Mouse (Mus musculus) C2C12 (cell line): ENCODE measurements around the gene Vmn2r117. TPM values are rescaled to one million over a fixed set of nuclear protein-coding genes. Genes with fewer than 3 reads are reported as not detected.
"Not testable (repeated sequence)": the region's sequence is repeated elsewhere in the genome, so short reads cannot be mapped to it uniquely, and the experiment has no call there.

Experiments used
- H3K27me3 ChIP-seq: one replicate; pipeline ENCODE4 v1.6.1; 2011; ENCODE audit not compliant: control insufficient read depth, insufficient read depth, insufficient read length
- H3K36me3 ChIP-seq: one replicate; pipeline ENCODE4 v1.6.1; 2011; ENCODE audit not compliant: control insufficient read depth, insufficient read depth
- H3K4me3 ChIP-seq: one replicate; pipeline ENCODE4 v1.5.1; 2011; ENCODE audit warnings: mild to moderate bottlenecking, control low read depth; ENCODE audit not compliant: poor library complexity, insufficient read depth, severe bottlenecking
- H3K79me2 ChIP-seq: one replicate; pipeline ENCODE4 v1.6.1; 2011; ENCODE audit not compliant: control insufficient read depth, insufficient read depth
- H3K79me3 ChIP-seq: one replicate; pipeline ENCODE4 v1.6.1; 2011; ENCODE audit warnings: low read depth, control low read depth
- H3ac ChIP-seq: one replicate; pipeline ENCODE3; 2011; ENCODE audit warnings: low read depth; ENCODE audit not compliant: control insufficient read depth, insufficient read length
- CEBPB ChIP-seq: IDR thresholded peaks from one replicate; pipeline ENCODE4 v1.6.1; 2011; ENCODE audit warnings: low read depth, mild to moderate bottlenecking, control low read depth, moderate library complexity
- CTCF ChIP-seq: IDR thresholded peaks from one replicate; pipeline ENCODE4 v1.5.1; 2011; ENCODE audit not compliant: control insufficient read depth, insufficient read depth, insufficient read length
- FOSL1 ChIP-seq: IDR thresholded peaks from one replicate; pipeline ENCODE4 v1.8.0; 2011; ENCODE audit warnings: mild to moderate bottlenecking, low read length; ENCODE audit not compliant: poor library complexity, insufficient read depth, severe bottlenecking
- MAX ChIP-seq: IDR thresholded peaks from one replicate; pipeline ENCODE4 v1.6.1; 2011; ENCODE audit warnings: mild to moderate bottlenecking, control low read depth
- MYOD1 ChIP-seq: IDR thresholded peaks from one replicate; pipeline ENCODE4 v1.6.1; 2011; ENCODE audit warnings: low read depth; ENCODE audit not compliant: control insufficient read depth, insufficient read length
- MYOG ChIP-seq: IDR thresholded peaks from one replicate; pipeline ENCODE4 v1.6.1; 2011; ENCODE audit not compliant: control insufficient read depth, insufficient read length; ENCODE audit errors: extremely low read depth
- USF1 ChIP-seq: IDR thresholded peaks from one replicate; pipeline ENCODE4 v1.6.1; 2011; ENCODE audit warnings: low read depth, mild to moderate bottlenecking, control low read depth, moderate library complexity
- long read RNA-seq, 2 experiments: library from polyadenylated mRNA; unstranded; transcript quantifications; one replicate each; pipeline ENCODE4 v2.0.0; 2019 to 2020
- polyA plus RNA-seq: library from polyadenylated mRNA; unstranded; fragments of >200 nt; fragmentation: generic; extraction: Trizol; gene quantifications from one replicate; pipeline ENCODE4 v1.2.1, GENCODE M21; 2012; ENCODE audit warnings: missing spikeins

Gene Vmn2r117
- not detected for polyA plus RNA-seq
- long read RNA-seq, experiment 1 = 0 reads
- long read RNA-seq, experiment 2 = 0 reads

DNA sequence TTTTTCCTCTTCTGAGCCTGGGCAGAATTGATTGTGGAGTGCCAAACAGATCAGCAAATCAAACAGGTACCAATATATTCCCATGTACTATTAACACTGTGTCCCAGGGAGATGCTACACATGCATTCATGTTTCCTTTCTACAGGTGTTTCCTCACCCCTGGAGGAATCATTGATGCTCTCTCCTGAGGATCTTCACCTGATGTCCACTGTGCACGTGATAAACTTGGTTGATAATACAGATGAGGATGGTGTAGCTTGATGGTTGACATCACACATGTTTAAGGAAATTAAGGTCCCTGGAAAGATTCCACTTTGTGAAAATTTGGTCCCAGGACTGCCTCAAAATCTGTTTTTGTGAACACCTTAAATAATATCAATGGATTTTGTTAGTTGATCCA, at the start of gene Vmn2r117:
TSS of gene Vmn2r117 (minus strand) at position 101 of the 400 bp plus-strand sequence.
- not testable (repeated sequence) for H3K36me3 ChIP-seq, H3K27me3 ChIP-seq, H3K4me3 ChIP-seq, H3K79me3 ChIP-seq, H3K79me2 ChIP-seq, H3ac ChIP-seq

DNA sequence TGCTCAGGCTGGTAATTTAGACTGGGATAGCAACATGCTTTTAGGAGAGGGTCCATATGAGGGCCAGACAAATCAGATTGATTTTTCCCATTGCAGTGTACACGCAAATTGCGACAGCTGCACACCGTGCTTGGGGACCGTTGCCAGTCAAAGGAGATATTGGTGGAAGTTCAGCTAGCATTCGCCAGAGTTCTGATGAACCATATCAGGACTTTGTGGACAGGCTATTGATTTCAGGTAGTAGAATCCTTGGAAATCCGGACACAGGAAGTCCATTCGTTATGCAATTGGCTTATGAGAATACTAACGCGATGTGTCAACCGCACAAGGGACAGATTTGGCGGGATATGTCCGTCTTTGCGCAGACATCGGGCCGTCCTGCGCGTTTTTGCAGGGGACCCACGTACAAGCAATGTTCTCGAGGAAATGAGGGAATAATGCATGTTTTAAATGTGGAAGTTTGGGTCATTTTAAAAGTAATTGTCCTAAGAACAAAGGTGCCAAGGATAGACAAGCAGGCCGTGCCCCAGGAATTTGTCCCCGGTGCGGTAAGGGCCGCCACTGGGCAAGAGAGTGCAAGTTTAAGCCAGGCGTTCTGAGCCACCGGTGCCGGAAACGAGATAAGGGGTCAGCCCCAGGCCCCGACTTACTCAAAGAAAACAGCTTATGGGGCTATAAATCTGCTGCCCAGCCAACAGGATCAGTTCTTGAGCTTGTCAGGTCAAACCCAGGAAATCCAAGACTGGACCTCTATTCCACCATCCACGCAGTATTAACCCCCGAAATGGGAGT, 43.6 kb upstream of the Vmn2r117 start:
- H3K36me3 ChIP-seq, H3ac ChIP-seq, H3K79me2 ChIP-seq, H3K27me3 ChIP-seq, H3K79me3 ChIP-seq, H3K4me3 ChIP-seq: not testable (repeated sequence)

DNA sequence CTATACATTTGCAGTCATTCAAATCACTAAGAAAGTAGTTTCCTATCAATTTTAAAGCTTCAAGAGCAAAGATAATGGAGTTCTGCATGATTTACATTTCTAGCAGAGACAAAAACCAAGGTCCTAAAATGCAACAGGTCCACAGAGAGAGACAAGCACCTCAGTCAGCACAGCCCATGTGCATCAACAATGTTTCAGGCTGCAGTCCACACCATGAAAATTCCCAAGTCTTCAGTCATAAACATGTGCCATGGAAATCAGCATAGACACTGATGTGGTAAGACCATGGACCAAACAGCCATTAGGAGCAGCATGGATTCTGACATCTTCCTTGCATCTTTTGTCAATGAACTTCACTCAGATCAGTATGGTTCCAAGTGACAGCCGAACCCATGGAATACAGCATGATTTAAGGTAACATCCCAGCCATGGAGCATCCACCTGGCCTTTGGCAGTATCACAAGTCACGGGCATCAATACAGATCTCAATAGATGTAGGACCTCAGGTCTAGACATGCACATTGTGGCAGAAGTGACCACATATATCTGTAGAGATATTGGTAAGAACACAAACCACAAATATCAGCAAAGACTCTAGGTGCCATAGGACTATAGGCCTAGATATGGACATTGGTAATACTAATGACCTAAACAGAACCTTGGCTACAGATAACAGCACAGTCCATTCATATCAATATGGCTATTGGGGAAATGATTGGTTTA, 39.4 kb upstream of the Vmn2r117 start:
- no peaks in the 10 kb centered on the region for H3K79me2 ChIP-seq
- no peak for TF ChIP-seq USF1
- TF ChIP-seq CEBPB = no peak
- no peak for TF ChIP-seq MYOG
- no peak for TF ChIP-seq FOSL1
- no peak for TF ChIP-seq MAX
- no peak for TF ChIP-seq MYOD1
- TF ChIP-seq CTCF = no peak

DNA sequence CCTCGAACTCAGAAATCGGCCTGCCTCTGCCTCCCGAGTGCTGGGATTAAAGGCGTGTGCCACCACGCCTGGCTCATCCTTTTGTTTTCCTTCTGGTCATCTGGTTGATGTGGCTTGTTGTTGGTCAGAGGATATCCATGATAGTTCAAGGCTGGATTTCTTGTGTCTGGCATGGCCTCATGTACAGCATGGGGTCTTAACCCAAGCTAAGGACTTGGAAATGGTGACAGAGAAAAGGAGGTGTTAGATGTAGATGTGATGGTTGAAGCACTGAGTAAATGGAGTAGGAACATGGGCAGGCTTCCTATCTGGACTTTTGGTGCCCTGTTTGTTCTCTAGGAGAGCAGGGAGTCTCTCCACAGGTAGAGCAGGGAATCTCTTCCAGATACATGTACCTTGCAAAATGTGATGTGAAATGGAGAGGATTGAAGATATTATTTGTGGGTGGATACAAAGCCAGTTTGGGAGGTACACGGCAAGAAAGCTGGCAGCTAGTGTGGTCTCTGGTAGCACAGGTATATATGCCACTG, 46.3 kb downstream of the Vmn2r117 start:
- TF ChIP-seq FOSL1 (no peak), USF1 (no peak), CEBPB (no peak), MAX (no peak), MYOD1 (no peak), MYOG (no peak), CTCF (no peak)
- H3K79me3 ChIP-seq = no peaks in the 10 kb centered on the region
- H3ac ChIP-seq = no peak overlapping the region
- no peaks in the 10 kb centered on the region for H3K27me3 ChIP-seq
- H3K36me3 ChIP-seq = no peaks in the 10 kb centered on the region
- H3K79me2 ChIP-seq = no peaks in the 10 kb centered on the region
- H3K4me3 ChIP-seq = no peak overlapping the region

More for the DNA sequence above, 39.4 kb upstream of the Vmn2r117 start:
- no peaks in the 10 kb centered on the region for H3K27me3 ChIP-seq
- no peak overlapping the region for H3K4me3 ChIP-seq
- H3ac ChIP-seq = no peak overlapping the region
- no peaks in the 10 kb centered on the region for H3K79me3 ChIP-seq
- no peaks in the 10 kb centered on the region for H3K36me3 ChIP-seq

Other genes starting within 250 kb of the Vmn2r117 start
- gene Vmn2r114, start 167.2 kb downstream of the Vmn2r117 start, polyA plus RNA-seq = not detected
- not detected for gene Vmn2r115, start 136.0 kb downstream of the Vmn2r117 start, polyA plus RNA-seq
- not detected for gene Vmn2r116, start 95.1 kb downstream of the Vmn2r117 start, polyA plus RNA-seq
- 13.0 TPM for gene Zfp213, start 84.5 kb upstream of the Vmn2r117 start, polyA plus RNA-seq
- 5.2 TPM for gene Zfp13, start 119.8 kb upstream of the Vmn2r117 start, polyA plus RNA-seq
- gene Zscan10, start 121.2 kb upstream of the Vmn2r117 start, polyA plus RNA-seq = 0.09 TPM
- gene Mmp25, start 165.6 kb upstream of the Vmn2r117 start, polyA plus RNA-seq = 0.01 TPM
- 0.28 TPM for gene Bicdl2, start 180.8 kb upstream of the Vmn2r117 start, polyA plus RNA-seq
- gene Hcfc1r1, start 193.9 kb upstream of the Vmn2r117 start, polyA plus RNA-seq = 253 TPM
- gene Thoc6, start 194.2 kb upstream of the Vmn2r117 start, polyA plus RNA-seq = 60.5 TPM
- gene Tnfrsf12a, start 197.8 kb upstream of the Vmn2r117 start, polyA plus RNA-seq = 916 TPM
- gene Cldn6, start 199.6 kb upstream of the Vmn2r117 start, polyA plus RNA-seq = not detected
- gene Cldn9, start 204.3 kb upstream of the Vmn2r117 start, polyA plus RNA-seq = 0.54 TPM
- gene 1520401A03Rik, start 243.1 kb upstream of the Vmn2r117 start, polyA plus RNA-seq = 0.01 TPM
- gene Pkmyt1, start 246.6 kb upstream of the Vmn2r117 start, polyA plus RNA-seq = 14.8 TPM